Mouse (Mus musculus): ENCODE results near the gene Aqp11. TPM values are rescaled to one million over a fixed set of nuclear protein-coding genes. Genes with fewer than 3 reads are reported as not detected.
A peak's percentile ranks its signal among the peaks of the same experiment; 100 is the strongest.

Aqp11 gene
- total and polyA plus RNA-seq, 3 experiments, result 11.0 to 28.3 (median 18.0) TPM

DNA sequence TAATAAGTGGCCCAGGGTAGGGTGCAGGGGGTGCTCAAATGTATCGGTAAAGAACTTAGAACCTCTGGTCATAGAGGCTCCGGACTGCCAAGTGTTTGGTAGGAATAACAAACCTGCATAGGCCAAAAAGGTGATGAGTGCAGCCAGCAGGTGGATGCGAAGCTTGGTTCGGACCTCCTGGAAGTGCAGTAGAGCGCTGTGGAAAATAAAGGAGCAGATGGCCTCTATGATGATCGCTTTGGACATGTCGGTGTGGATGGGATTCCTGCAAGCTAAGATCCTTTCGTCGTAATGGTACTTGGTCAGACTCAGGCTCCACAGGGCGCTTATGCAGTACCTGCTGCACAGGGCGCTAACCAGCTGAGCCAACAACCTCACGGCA, 842 bp downstream of the Aqp11 start:
- peak overlapping the region; percentile 98 for H3K4me3 ChIP-seq (ENCODE audit: low read depth, low read length)
- ATAC-seq (ENCODE audit: extremely low read depth, insufficient number of reproducible peaks, low FRiP score, poor library complexity, severe bottlenecking) (no peak), DNase-seq (ENCODE audit: low spot score) (no peak)
- no peak for TF ChIP-seq TAL1 (conservative IDR thresholded peaks at IDR 0.05; ENCODE audit: low read depth, low read length)
- no peak for TF ChIP-seq CTCF (IDR thresholded peaks at IDR 0.05; ENCODE audit: low read depth, low read length)
- no peak for TF ChIP-seq POLR2AphosphoS5 (IDR thresholded peaks at IDR 0.05; ENCODE audit: insufficient replicate concordance, low read depth, low read length)
- no peak for TF ChIP-seq GATA1 (IDR thresholded peaks at IDR 0.05; ENCODE audit: borderline replicate concordance, low read length)
- H3K4me1 ChIP-seq (ENCODE audit: insufficient read depth, low read depth, low read length), result peaks cover 69% of the 10 kb centered on the region
- H3K36me3 ChIP-seq (replicated peaks), result peaks cover 18% of the 10 kb centered on the region
- H3K9me3 ChIP-seq (replicated peaks), result no peaks in the 10 kb centered on the region
- no peaks in the 10 kb centered on the region for H3K27me3 ChIP-seq (ENCODE audit: insufficient read depth, low read length)

DNA sequence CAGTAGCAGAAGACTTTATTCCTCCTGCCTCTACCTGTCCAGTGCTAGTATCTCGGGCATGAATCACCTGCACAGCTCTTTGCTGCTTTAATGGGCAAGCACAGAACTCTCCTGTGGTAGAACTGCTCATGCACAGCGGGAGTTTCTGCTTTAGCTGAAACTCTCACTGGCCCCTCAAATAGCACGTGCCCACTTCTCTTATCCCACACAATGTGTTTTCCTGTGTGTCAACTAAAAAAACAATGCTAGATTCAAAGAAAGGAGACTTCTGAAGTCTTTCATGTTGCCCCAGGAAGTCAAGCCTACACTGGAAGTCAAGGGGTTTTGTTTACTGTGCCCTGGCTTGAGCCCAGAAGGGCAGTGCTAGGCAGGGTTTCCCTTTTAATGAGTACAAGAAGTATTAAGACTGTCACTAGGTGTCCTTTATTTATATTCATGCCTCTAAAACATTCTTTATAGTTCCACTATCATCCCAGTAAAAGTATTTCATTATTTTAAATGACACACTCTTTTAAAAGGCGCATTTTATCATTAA, 2.1 kb downstream of the Aqp11 start:
- Histone ChIP-seq H3K4me3 (ENCODE audit: low read depth, low read length) (peak overlapping the region; percentile 98), H3K4me1 (ENCODE audit: insufficient read depth, low read depth, low read length) (peaks cover 69% of the 10 kb centered on the region), H3K9me3 (replicated peaks) (no peaks in the 10 kb centered on the region), H3K36me3 (replicated peaks) (peaks cover 23% of the 10 kb centered on the region), H3K27me3 (ENCODE audit: insufficient read depth, low read length) (no peaks in the 10 kb centered on the region)
- DNase-seq (ENCODE audit: low spot score) (no peak), ATAC-seq (ENCODE audit: extremely low read depth, insufficient number of reproducible peaks, low FRiP score, poor library complexity, severe bottlenecking) (no peak)
- TF ChIP-seq GATA1 (IDR thresholded peaks at IDR 0.05; ENCODE audit: borderline replicate concordance, low read length), result no peak
- TF ChIP-seq CTCF (IDR thresholded peaks at IDR 0.05; ENCODE audit: low read depth, low read length), result no peak

DNA sequence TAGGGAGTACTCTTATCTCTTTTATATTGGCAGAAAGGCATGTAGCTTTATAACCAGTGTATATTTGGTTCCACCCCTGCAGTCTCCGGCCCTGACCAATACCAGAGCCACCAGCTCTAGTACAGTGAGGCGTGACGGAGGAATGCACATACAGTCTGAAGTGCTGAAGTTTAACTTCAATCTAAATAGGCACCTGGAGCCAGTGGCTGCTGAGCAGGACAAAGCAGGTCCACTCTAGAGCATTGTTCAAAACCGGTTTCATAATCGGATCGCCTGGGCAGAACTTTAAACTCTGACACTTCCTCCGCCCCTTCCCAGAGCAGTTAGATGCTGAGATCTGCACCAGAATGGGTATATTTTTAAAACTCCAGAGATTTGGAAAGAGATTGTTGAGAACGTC, 3.1 kb downstream of the Aqp11 start:
- no peak for ATAC-seq (ENCODE audit: extremely low read depth, insufficient number of reproducible peaks, low FRiP score, poor library complexity, severe bottlenecking)
- no peak for DNase-seq (ENCODE audit: low spot score)
- H3K9me3 ChIP-seq (replicated peaks), result no peaks in the 10 kb centered on the region
- TF ChIP-seq CTCF (IDR thresholded peaks at IDR 0.05; ENCODE audit: low read depth, low read length) (no peak), GATA1 (IDR thresholded peaks at IDR 0.05; ENCODE audit: borderline replicate concordance, low read length) (no peak), POLR2AphosphoS5 (IDR thresholded peaks at IDR 0.05; ENCODE audit: insufficient replicate concordance, low read depth, low read length) (no peak), TAL1 (conservative IDR thresholded peaks at IDR 0.05; ENCODE audit: low read depth, low read length) (no peak), GATA2 (IDR thresholded peaks at IDR 0.05; ENCODE audit: borderline replicate concordance, low read depth, low read length) (no peak)
- H3K4me3 ChIP-seq (ENCODE audit: low read depth, low read length), result peak overlapping the region; percentile 98
- H3K36me3 ChIP-seq (replicated peaks), result peaks cover 28% of the 10 kb centered on the region
- no peaks in the 10 kb centered on the region for H3K27me3 ChIP-seq (ENCODE audit: insufficient read depth, low read length)
- H3K4me1 ChIP-seq (ENCODE audit: insufficient read depth, low read depth, low read length), result peaks cover 73% of the 10 kb centered on the region

DNA sequence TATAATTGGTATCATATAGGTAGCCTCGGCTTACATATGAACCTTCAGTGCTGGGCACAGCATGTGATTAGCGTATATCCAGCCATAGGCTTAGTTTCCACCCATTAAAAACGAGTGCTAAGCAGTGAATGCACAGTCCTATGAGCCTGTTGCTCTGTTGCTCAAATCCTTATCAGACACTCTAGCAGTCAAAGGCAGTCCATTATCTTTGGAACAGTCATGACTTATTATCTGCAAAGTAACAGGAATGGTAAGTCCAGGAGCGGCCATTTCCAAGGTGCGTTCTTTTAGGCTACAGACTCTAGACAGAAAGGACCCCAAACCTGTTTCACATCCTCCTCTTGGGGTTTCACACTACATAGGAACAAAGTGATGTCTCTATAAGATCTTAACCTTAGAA, 4.5 kb downstream of the Aqp11 start:
- Histone ChIP-seq H3K4me1 (ENCODE audit: insufficient read depth, low read depth, low read length) (peaks cover 78% of the 10 kb centered on the region), H3K36me3 (replicated peaks) (peaks cover 39% of the 10 kb centered on the region), H3K4me3 (ENCODE audit: low read depth, low read length) (peak overlapping the region; percentile 24; the same call in 1 of the 2 replicates), H3K27me3 (ENCODE audit: insufficient read depth, low read length) (no peaks in the 10 kb centered on the region), H3K9me3 (replicated peaks) (no peaks in the 10 kb centered on the region)
- ATAC-seq (ENCODE audit: extremely low read depth, insufficient number of reproducible peaks, low FRiP score, poor library complexity, severe bottlenecking), result peak; percentile 31; the same call in 1 of the 2 replicates
- TF ChIP-seq POLR2AphosphoS5 (IDR thresholded peaks at IDR 0.05; ENCODE audit: insufficient replicate concordance, low read depth, low read length), result no peak
- no peak for TF ChIP-seq GATA2 (IDR thresholded peaks at IDR 0.05; ENCODE audit: borderline replicate concordance, low read depth, low read length)
- TF ChIP-seq GATA1 (IDR thresholded peaks at IDR 0.05; ENCODE audit: borderline replicate concordance, low read length), result no peak
- no peak for TF ChIP-seq CTCF (IDR thresholded peaks at IDR 0.05; ENCODE audit: low read depth, low read length)
- peak; percentile 53 for TF ChIP-seq TAL1 (conservative IDR thresholded peaks at IDR 0.05; ENCODE audit: low read depth, low read length)
- DNase-seq (ENCODE audit: low spot score), result no peak

DNA sequence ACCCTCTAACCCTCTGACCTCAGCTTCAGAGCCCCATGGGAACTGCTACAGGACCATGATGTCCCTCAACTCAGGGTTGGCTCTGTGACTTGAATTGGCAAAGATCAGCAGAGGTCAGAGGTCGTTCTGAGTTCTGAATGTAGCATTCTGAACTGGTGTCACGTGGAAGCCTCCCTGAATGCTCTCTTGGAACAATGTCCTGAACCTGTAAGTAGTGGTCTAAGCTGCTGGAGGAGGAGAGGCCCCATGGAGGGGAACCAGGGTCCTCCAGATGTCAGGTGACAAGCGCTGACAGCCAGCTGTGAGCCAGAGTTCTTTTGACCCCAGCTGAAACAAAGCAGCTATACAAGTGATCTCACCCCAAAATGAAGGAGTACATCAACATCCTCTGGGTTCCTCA, 7.7 kb downstream of the Aqp11 start:
- TF ChIP-seq POLR2AphosphoS5 (IDR thresholded peaks at IDR 0.05; ENCODE audit: insufficient replicate concordance, low read depth, low read length), result no peak
- no peak for TF ChIP-seq GATA2 (IDR thresholded peaks at IDR 0.05; ENCODE audit: borderline replicate concordance, low read depth, low read length)
- H3K4me1 ChIP-seq (ENCODE audit: insufficient read depth, low read depth, low read length), result peaks cover 91% of the 10 kb centered on the region

DNA sequence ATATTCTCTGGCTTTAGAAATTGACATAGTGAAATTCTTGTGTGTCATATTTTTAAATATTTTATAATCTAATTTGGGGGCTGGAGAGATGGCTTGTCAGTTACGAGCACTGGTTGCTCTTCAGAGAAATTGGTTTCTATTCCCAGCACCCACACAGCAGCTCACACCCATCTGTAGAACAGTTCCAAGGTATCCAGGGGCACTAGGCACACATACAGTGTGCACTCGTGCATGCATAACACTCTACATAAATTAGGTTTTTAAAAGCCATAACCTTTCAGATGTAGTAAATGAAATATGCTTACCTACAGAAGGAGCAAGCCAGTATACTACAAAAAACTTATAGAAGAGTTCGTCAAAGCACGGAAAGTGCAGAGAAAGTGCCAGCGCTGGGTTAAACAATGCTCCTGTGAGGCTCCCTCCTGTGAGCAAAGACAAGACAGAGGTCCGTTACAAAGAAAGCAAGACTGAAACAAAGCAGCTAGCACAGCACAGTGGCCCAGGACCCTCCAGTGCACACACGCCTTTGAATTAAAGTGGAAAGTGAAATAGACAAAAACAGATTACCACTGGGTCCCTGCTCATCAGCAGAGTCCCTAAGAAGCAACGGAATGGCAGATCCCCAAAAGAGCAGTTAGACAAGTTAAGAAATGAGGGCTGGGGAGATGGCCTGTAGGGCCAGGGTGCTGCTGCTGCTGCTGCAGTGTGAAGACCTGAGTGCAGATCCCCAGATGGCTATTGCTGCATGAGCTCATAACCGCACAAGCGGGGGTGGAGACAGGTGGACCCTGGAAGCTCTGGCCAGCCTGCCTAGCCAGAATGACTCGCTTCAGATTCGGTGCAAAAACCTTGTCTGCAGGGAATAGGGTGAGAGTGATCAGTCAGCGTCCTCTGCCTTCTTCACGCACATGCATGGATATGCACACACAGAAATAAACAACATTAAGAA, 9.1 kb downstream of the Aqp11 start:
- TF ChIP-seq POLR2AphosphoS5 (IDR thresholded peaks at IDR 0.05; ENCODE audit: insufficient replicate concordance, low read depth, low read length) (no peak), TAL1 (conservative IDR thresholded peaks at IDR 0.05; ENCODE audit: low read depth, low read length) (no peak), GATA1 (IDR thresholded peaks at IDR 0.05; ENCODE audit: borderline replicate concordance, low read length) (no peak), CTCF (IDR thresholded peaks at IDR 0.05; ENCODE audit: low read depth, low read length) (no peak)
- Histone ChIP-seq H3K36me3 (replicated peaks) (peaks cover 67% of the 10 kb centered on the region), H3K4me1 (ENCODE audit: insufficient read depth, low read depth, low read length) (peaks cover 92% of the 10 kb centered on the region), H3K9me3 (replicated peaks) (no peaks in the 10 kb centered on the region), H3K4me3 (ENCODE audit: low read depth, low read length) (peak overlapping the region; percentile 53; the same call in 1 of the 2 replicates), H3K27me3 (ENCODE audit: insufficient read depth, low read length) (no peaks in the 10 kb centered on the region)
- ATAC-seq (ENCODE audit: extremely low read depth, insufficient number of reproducible peaks, low FRiP score, poor library complexity, severe bottlenecking) (no peak), DNase-seq (ENCODE audit: low spot score) (no peak)

More for the DNA sequence above, 7.7 kb downstream of the Aqp11 start:
- DNase-seq (ENCODE audit: low spot score) (no peak), ATAC-seq (ENCODE audit: extremely low read depth, insufficient number of reproducible peaks, low FRiP score, poor library complexity, severe bottlenecking) (no peak)
- H3K36me3 ChIP-seq (replicated peaks), result peaks cover 66% of the 10 kb centered on the region
- no peaks in the 10 kb centered on the region for H3K27me3 ChIP-seq (ENCODE audit: insufficient read depth, low read length)
- H3K9me3 ChIP-seq (replicated peaks), result no peaks in the 10 kb centered on the region
- H3K4me3 ChIP-seq (ENCODE audit: low read depth, low read length), result no peak overlapping the region; the same call in 1 of the 2 replicates

All from G1E (cell line).